Comparison of ENCODE assay signal across 15 mouse cellular contexts in the genomic region with DNA sequence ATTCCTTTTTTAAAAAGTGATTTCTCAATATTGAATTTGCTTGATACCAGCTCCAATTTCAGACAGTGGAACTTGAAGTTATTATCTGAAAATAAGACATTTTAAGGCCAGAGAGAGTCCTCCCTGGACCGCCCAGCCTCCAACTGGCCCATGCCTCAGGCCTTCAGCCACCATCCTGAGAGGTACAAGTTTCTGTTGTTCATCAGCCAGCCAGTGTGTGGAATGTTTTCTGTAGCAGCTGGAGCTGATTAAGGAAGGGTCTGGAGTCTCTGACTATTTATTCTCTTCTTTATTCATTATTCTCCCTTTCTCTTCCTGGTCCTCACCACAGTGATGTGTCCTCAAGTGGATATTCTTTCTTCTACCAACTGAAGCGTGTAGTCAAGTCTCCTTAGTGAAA.
A peak's percentile ranks its signal among the peaks of the same experiment; 100 is the strongest.
DNase-seq lines count a peak whose midpoint lies in the region.
"Had no signal": no experiment of that assay in that cellular context is flagged by ENCODE, and none has a peak within 500 bp of the region (broad histone marks: within the 10 kb centered on the region; RNA-seq: fewer than 3 reads in every experiment).

No protein-coding gene starts in this region.

- peak; percentile 30 for DNase-seq in gastrocnemius, postnatal 25 days
- DNase-seq in gastrocnemius, postnatal 10 days = no peak
- DNase-seq in embryo, embryonic 9.5 days (ENCODE audit: extremely low spot score) = peak; percentile 10
- peak; percentile 44 for DNase-seq in forelimb bud, embryonic 11.5 days (ENCODE audit: low read depth, low spot score)
- peak; percentile 17 for DNase-seq in skeletal muscle tissue, adult 2 months (ENCODE audit: low read depth, low spot score)
- no peak for DNase-seq in spleen, adult 12 weeks (ENCODE audit: low spot score)
- DNase-seq in liver = no peak
- DNase-seq in left cerebral cortex, adult 18-20 months (ENCODE audit: low spot score in 2 of 2) = no peak
- DNase-seq: adrenal gland, postnatal 14 days; cerebellum, adult 11-12 months; cerebellum, adult 9-10 months; cerebellum, postnatal 25 days; heart, adult 18-20 months; heart, postnatal 10 days; heart, postnatal 4 days had no signal

Comparison
In these comparisons a context has a peak if more than half of its experiments do, and no peak if none do; other contexts are left out.
1. DNase-seq: peak in gastrocnemius, postnatal 25 days (single experiment), embryo, embryonic 9.5 days (single experiment), forelimb bud, embryonic 11.5 days (single experiment) and skeletal muscle tissue, adult 2 months (single experiment); none in gastrocnemius, postnatal 10 days (single experiment), spleen, adult 12 weeks (single experiment), liver (single experiment) and left cerebral cortex, adult 18-20 months (0 of 2).